Mouse (Mus musculus) brain, embryonic 14.5 days (tissue): ENCODE data around the gene Myo1b.

ENCODE experiments used
- CTCF ChIP-seq: fragments of 200-500 bp; IDR thresholded peaks from 2 replicates; pipeline ENCODE4 v1.5.1; 2012; ENCODE audit warnings: inconsistent platforms, mild to moderate bottlenecking, moderate library complexity, borderline replicate concordance; ENCODE audit not compliant: insufficient read depth, insufficient read length; ENCODE audit errors: extremely low read depth
- POLR2A ChIP-seq: fragments of 200-500 bp; IDR thresholded peaks from 2 replicates; pipeline ENCODE4 v1.6.1; 2012; ENCODE audit warnings: mild to moderate bottlenecking, inconsistent platforms, borderline replicate concordance; ENCODE audit not compliant: poor library complexity, insufficient read depth, insufficient read length, severe bottlenecking; ENCODE audit errors: extremely low read depth

GRCm38 (mm10) chr1:51746711-51747240, 169.1 kb downstream of the Myo1b start:
- no peak for TF ChIP-seq CTCF
- no peak for TF ChIP-seq POLR2A
